Mouse (Mus musculus) MEL (cell line): Measurements from ENCODE around the gene Pip5k1b.

Source experiments
- BHLHE40 ChIP-seq: IDR thresholded peaks from 2 replicates; pipeline ENCODE4 v1.6.1; 2012; ENCODE audit warnings: low read depth, mild to moderate bottlenecking, inconsistent platforms, low read length, improper control_type of control experiment, borderline replicate concordance
- CTCF ChIP-seq, 3 experiments: IDR thresholded peaks in 2 of 3; conservative IDR thresholded peaks in 1 of 3; 2 replicates each; pipeline ENCODE4 v1.5.1; 2011 to 2012; ENCODE audit warnings: low read length in 3 of 3, low read depth in 2 of 3, mild to moderate bottlenecking in 2 of 3, improper control_type of control experiment in 1 of 3, inconsistent platforms in 1 of 3, mixed read lengths in 1 of 3, moderate library complexity in 1 of 3; ENCODE audit not compliant: control insufficient read depth in 1 of 3, insufficient read depth in 1 of 3, poor library complexity in 1 of 3, severe bottlenecking in 1 of 3
- EP300 ChIP-seq, 2 experiments: IDR thresholded peaks; 2 replicates each; pipeline ENCODE4 v1.6.1; 2011; ENCODE audit warnings: improper control_type of control experiment in 2 of 2, low read length in 2 of 2, low read depth in 1 of 2, mild to moderate bottlenecking in 1 of 2
- GATA1 ChIP-seq: IDR thresholded peaks from 2 replicates; pipeline ENCODE4 v1.6.1; 2011; ENCODE audit warnings: low read depth, low read length, improper control_type of control experiment
- JUND ChIP-seq: IDR thresholded peaks from 2 replicates; pipeline ENCODE4 v1.6.1; 2011; ENCODE audit warnings: low read depth, mild to moderate bottlenecking, improper control_type of control experiment, low read length
- MAFK ChIP-seq: IDR thresholded peaks from 2 replicates; pipeline ENCODE4 v1.6.1; 2011; ENCODE audit warnings: low read depth, mild to moderate bottlenecking, low read length, improper control_type of control experiment, borderline replicate concordance
- NELFE ChIP-seq: IDR thresholded peaks from 2 replicates; pipeline ENCODE4 v1.6.1; 2011; ENCODE audit warnings: low read depth, low read length, improper control_type of control experiment
- POLR2A ChIP-seq, 2 experiments: IDR thresholded peaks; 2 replicates each; pipeline ENCODE4 v1.6.1; 2011 to 2012; ENCODE audit warnings: low read length in 2 of 2, mild to moderate bottlenecking in 2 of 2, control low read depth in 1 of 2, improper control_type of control experiment in 1 of 2, low read depth in 1 of 2, moderate library complexity in 1 of 2; ENCODE audit not compliant: control insufficient read depth in 1 of 2, insufficient read depth in 1 of 2, poor library complexity in 1 of 2
- POLR2AphosphoS5 ChIP-seq: IDR thresholded peaks from 2 replicates; pipeline ENCODE4 v1.6.1; 2012; ENCODE audit warnings: low read depth, borderline replicate concordance, mild to moderate bottlenecking, inconsistent platforms, low read length, moderate library complexity, mixed read lengths

GRCm38 (mm10) chr19:24451626-24452025, 104.0 kb downstream of the Pip5k1b start:
- TF ChIP-seq EP300 (IDR thresholded peaks at IDR 0.05; ENCODE audit: low read depth in 1 of 2, low read length in 2 of 2) (no peak), MAFK (no peak), POLR2A (IDR thresholded peaks at IDR 0.05; ENCODE audit: control insufficient read depth in 1 of 2, insufficient read depth in 1 of 2, low read depth in 1 of 2, low read length in 2 of 2, poor library complexity in 1 of 2) (no peak), NELFE (no peak), CTCF (IDR thresholded peaks at IDR 0.05 in 2 of 3, conservative IDR thresholded peaks at IDR 0.05 in 1 of 3; ENCODE audit: control insufficient read depth in 1 of 3, insufficient read depth in 1 of 3, low read depth in 2 of 3, low read length in 3 of 3, poor library complexity in 1 of 3, severe bottlenecking in 1 of 3) (peak in 2 of 3 experiments; percentile 18 to 53; a peak in 4 of 6 replicates), BHLHE40 (no peak), JUND (no peak), POLR2AphosphoS5 (no peak), GATA1 (no peak)
